8 mouse cellular contexts compared by ENCODE assay signal in genomic region chr16:84834745-84835440, GRCm38 (mm10). TPM values are rescaled to one million over a fixed set of nuclear protein-coding genes. Genes with fewer than 3 reads are reported as not detected.
DNase-seq lines count a peak whose midpoint lies in the region; ATAC-seq and TF ChIP-seq lines count a peak whose summit lies in the region.

Gene Gabpa (plus strand): TSS chr16:84834925.

- no peaks in the 10 kb centered on the region for H3K27me3 ChIP-seq in megakaryocyte, embryonic 14.5 days (replicated peaks)

- peak; percentile 68; the same call in 1 of the 2 replicates for TF ChIP-seq POLR2A in cortical plate, adult 2 months (IDR thresholded peaks at IDR 0.05; ENCODE audit: extremely low read depth, insufficient read depth, low read length)

- no peaks in the 10 kb centered on the region for H3K9me3 ChIP-seq in megakaryocyte, embryonic 14.5 days

- ATAC-seq in activated CD4-positive, CD25-positive, alpha-beta regulatory T cell, adult 4 months: peak; percentile 92

- H3K4me3 ChIP-seq in cortical plate, adult 2 months (ENCODE audit: insufficient read depth, low read length): peak within 1 kb of the TSS; percentile 80
- peak within 1 kb of the TSS; percentile 99 for H3K4me3 ChIP-seq in megakaryocyte, embryonic 14.5 days (replicated peaks)

- peak; percentile 84 to 91 for DNase-seq in gastrocnemius, adult 8-10 months (ENCODE audit: low spot score in 2 of 2)
- peak; percentile 86 for DNase-seq in hindlimb bud, embryonic 11.5 days (ENCODE audit: extremely low spot score, low read depth, low spot score)
- peak; percentile 78 to 95 for DNase-seq in left cerebral cortex, adult 8-10 months (ENCODE audit: low spot score in 2 of 2)
- peak; percentile 94 to 96 for DNase-seq in right cerebral cortex, postnatal 10 days (ENCODE audit: low spot score in 2 of 2)
- peak; percentile 73 for DNase-seq in urinary bladder, postnatal 25 days (ENCODE audit: low spot score)

- TF ChIP-seq CTCF in cortical plate, adult 2 months (IDR thresholded peaks at IDR 0.05; ENCODE audit: extremely low read depth, insufficient read depth, low read length): no peak

- H3K4me1 ChIP-seq in cortical plate, adult 2 months (ENCODE audit: control insufficient read depth, insufficient read depth, low read length): peaks cover 3% of the 10 kb centered on the region; the same call in 1 of the 2 replicates
- H3K4me1 ChIP-seq in megakaryocyte, embryonic 14.5 days: peaks cover 50% of the 10 kb centered on the region

- H3K36me3 ChIP-seq in megakaryocyte, embryonic 14.5 days (replicated peaks; ENCODE audit: low read length): peaks cover 53% of the 10 kb centered on the region

- H3K27ac ChIP-seq in cortical plate, adult 2 months (ENCODE audit: insufficient read depth, low read length): peak within 1 kb of the TSS; percentile 94

RNA-seq across cellular contexts. Expression of gene Gabpa, which starts in this region (rescaled TPM):
- 10 to 100 TPM; 20.9 to 25.0 TPM for polyA plus RNA-seq in activated CD4-positive, CD25-positive, alpha-beta regulatory T cell, adult 4 months (2017; shearing (Covaris generic))
- 15.3 and 16.1 TPM in 2 replicates for polyA plus RNA-seq in cortical plate, adult 2 months (2012; rRNA removed)
- 10 to 100 TPM; 21.0 to 28.2 (median 24.4) TPM for total RNA-seq in gastrocnemius, adult 8-10 months (2022)
- 10 to 100 TPM; 17.1 to 20.5 (median 19.1) TPM for total RNA-seq in left cerebral cortex, adult 8-10 months (2022)
- 2.3 TPM in 1 of 2 replicates, not detected in the other for polyA plus RNA-seq in megakaryocyte, embryonic 14.5 days (2012; ENCODE audit: insufficient read depth, low replicate concordance)

Comparison
In these comparisons a context has a peak if more than half of its experiments do, and no peak if none do; other contexts are left out.
1. Peak in every context shown above with its lines: DNase-seq, ATAC-seq, H3K4me3 ChIP-seq and H3K27ac ChIP-seq.